Mouse (Mus musculus): ENCODE data around the gene Grm3. TPM values are rescaled to one million over a fixed set of nuclear protein-coding genes. Genes with fewer than 3 reads are reported as not detected.

Gene Grm3
- polyA plus RNA-seq (2011; ENCODE audit: insufficient read depth, insufficient read length, low read depth, missing spikeins), result not detected in 2 replicates

DNA sequence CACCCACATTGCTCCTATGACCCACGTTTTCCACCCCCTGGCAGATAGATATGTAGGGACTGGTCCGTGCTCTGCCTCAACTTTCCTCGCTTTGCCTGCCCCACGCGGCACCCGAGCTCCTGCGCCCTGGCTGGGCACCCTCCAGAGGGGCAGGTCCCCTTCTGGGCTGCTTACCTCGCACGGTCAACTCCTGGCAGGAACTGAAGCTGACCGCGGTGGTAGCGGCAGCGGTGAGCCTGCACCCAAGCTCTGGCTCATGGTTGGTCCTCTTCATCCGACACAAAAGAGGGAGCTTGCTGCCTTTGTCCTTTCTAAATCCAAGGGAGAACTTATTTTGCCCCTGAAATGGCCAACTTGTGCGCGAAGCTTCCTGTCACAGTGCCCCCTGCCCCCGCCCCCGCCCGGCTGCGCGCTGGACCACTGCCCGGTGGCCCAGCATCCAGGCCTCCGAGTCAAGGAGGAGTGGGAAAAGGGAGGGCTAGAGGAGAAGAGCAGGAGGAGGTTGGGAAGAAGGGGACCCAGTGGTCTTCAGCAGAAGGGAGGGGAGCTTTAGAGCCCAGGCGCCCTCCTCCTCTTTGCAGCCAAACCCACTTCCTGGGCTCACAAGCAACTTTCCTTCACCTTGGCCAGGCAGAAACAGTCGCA is at the start of gene Grm3:
Gene Grm3 (minus strand): TSS at position 215 of the 645 bp plus-strand sequence.
- Histone ChIP-seq H3K4me3 (ENCODE audit: low read depth, low read length) (peak within 1 kb of the TSS; percentile 48), H3K4me1 (ENCODE audit: control insufficient read depth, insufficient read depth, low read length) (no peaks in the 10 kb centered on the region), H3K9me3 (replicated peaks; ENCODE audit: control insufficient read depth, insufficient read depth, low read length, poor library complexity, severe bottlenecking) (no peaks in the 10 kb centered on the region), H3K36me3 (ENCODE audit: control insufficient read depth, insufficient read depth, low read length, poor library complexity, severe bottlenecking) (no peaks in the 10 kb centered on the region), H3K9ac (ENCODE audit: low read depth, poor library complexity, severe bottlenecking) (no peak within 1 kb of the TSS), H3K27me3 (ENCODE audit: control insufficient read depth, insufficient read depth, low read length, poor library complexity, severe bottlenecking) (peaks cover 5% of the 10 kb centered on the region; the same call in 1 of the 2 replicates), H3K27ac (ENCODE audit: insufficient read depth, low read length) (no peak within 1 kb of the TSS)
- no peak for TF ChIP-seq CTCF (IDR thresholded peaks at IDR 0.05; ENCODE audit: low read depth, low read length)
- TF ChIP-seq POLR2A (IDR thresholded peaks at IDR 0.05; ENCODE audit: insufficient read depth, low read length), result no peak
- TF ChIP-seq EP300 (IDR thresholded peaks at IDR 0.05; ENCODE audit: insufficient read depth, low read depth, low read length), result no peak

DNA sequence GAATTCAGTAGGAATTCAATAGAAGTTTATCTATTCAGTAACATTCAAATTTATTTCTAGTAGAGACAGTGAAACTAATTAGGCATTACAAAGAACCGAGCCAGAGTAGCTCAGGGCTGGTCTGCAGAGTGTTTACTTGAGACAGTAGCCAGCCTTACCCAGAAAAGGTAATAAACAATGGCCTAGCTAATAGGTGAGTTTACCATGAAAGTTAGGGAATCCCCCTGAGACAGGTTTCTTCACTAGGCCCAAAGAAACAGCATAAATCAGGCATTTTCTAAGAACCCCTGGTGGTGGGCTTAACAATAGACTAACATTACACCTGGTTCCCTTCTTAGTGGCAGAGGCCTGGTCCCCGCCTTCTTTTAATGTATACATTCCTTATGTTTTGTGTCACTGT is 30.8 kb upstream of the Grm3 start:
- H3K9ac ChIP-seq (ENCODE audit: low read depth, poor library complexity, severe bottlenecking), result no peak overlapping the region
- TF ChIP-seq CTCF (IDR thresholded peaks at IDR 0.05; ENCODE audit: low read depth, low read length), result no peak

DNA sequence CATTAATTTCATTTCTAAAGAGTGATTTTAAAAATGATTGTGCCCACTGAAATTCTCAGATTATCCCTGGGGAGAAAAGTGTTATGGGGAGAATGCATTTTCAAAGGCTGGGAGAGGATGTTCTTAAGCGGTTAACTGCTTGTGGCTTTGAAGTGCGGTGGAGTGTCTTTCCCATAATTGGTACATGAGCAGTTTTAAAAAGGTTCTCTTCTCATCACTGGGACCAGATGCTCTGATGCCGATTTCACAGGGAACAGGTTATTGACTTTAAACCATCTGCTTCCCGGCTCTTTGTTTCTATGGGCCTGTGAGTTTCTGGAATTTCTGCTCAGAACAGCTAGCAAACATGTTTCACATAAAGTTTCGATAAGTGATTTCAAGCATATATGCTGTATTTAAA is 23.2 kb upstream of the Grm3 start:
- Histone ChIP-seq H3K4me1 (ENCODE audit: control insufficient read depth, insufficient read depth, low read length) (no peaks in the 10 kb centered on the region), H3K27ac (ENCODE audit: insufficient read depth, low read length) (no peak overlapping the region), H3K9ac (ENCODE audit: low read depth, poor library complexity, severe bottlenecking) (no peak overlapping the region), H3K36me3 (ENCODE audit: control insufficient read depth, insufficient read depth, low read length, poor library complexity, severe bottlenecking) (no peaks in the 10 kb centered on the region), H3K4me3 (ENCODE audit: low read depth, low read length) (no peak overlapping the region), H3K9me3 (replicated peaks; ENCODE audit: control insufficient read depth, insufficient read depth, low read length, poor library complexity, severe bottlenecking) (no peaks in the 10 kb centered on the region), H3K27me3 (ENCODE audit: control insufficient read depth, insufficient read depth, low read length, poor library complexity, severe bottlenecking) (no peaks in the 10 kb centered on the region)
- TF ChIP-seq CTCF (IDR thresholded peaks at IDR 0.05; ENCODE audit: low read depth, low read length) (no peak), POLR2A (IDR thresholded peaks at IDR 0.05; ENCODE audit: insufficient read depth, low read length) (no peak), EP300 (IDR thresholded peaks at IDR 0.05; ENCODE audit: insufficient read depth, low read depth, low read length) (no peak)

More for the DNA sequence above, 30.8 kb upstream of the Grm3 start:
- Histone ChIP-seq H3K27me3 (ENCODE audit: control insufficient read depth, insufficient read depth, low read length, poor library complexity, severe bottlenecking) (no peaks in the 10 kb centered on the region), H3K36me3 (ENCODE audit: control insufficient read depth, insufficient read depth, low read length, poor library complexity, severe bottlenecking) (no peaks in the 10 kb centered on the region), H3K9me3 (replicated peaks; ENCODE audit: control insufficient read depth, insufficient read depth, low read length, poor library complexity, severe bottlenecking) (no peaks in the 10 kb centered on the region), H3K4me3 (ENCODE audit: low read depth, low read length) (no peak overlapping the region), H3K4me1 (ENCODE audit: control insufficient read depth, insufficient read depth, low read length) (no peaks in the 10 kb centered on the region), H3K27ac (ENCODE audit: insufficient read depth, low read length) (peak overlapping the region; percentile 15; the same call in 1 of the 2 replicates)

DNA sequence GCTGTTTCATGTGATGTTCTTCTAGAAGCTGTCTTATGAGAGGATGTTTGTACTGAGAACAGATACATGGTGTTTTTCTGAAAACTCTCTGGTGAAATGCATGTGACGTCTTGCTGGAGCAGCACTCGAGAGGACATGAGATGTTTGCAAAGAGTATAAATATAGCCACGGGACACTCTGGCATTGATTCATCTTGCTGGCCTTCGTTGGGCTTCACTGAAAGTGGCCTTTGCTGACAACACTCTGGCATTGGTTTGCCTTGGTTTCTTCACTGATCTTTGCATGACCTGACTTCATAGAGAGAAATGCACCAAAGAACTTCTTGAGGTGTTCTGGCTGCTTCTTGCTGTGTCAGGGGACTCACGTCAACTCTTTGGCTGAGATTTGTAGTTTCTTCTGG is 19.1 kb upstream of the Grm3 start:
- no peak overlapping the region for H3K27ac ChIP-seq (ENCODE audit: insufficient read depth, low read length)
- H3K36me3 ChIP-seq (ENCODE audit: control insufficient read depth, insufficient read depth, low read length, poor library complexity, severe bottlenecking), result no peaks in the 10 kb centered on the region
- no peaks in the 10 kb centered on the region for H3K9me3 ChIP-seq (replicated peaks; ENCODE audit: control insufficient read depth, insufficient read depth, low read length, poor library complexity, severe bottlenecking)
- H3K27me3 ChIP-seq (ENCODE audit: control insufficient read depth, insufficient read depth, low read length, poor library complexity, severe bottlenecking), result no peaks in the 10 kb centered on the region
- no peaks in the 10 kb centered on the region for H3K4me1 ChIP-seq (ENCODE audit: control insufficient read depth, insufficient read depth, low read length)
- H3K4me3 ChIP-seq (ENCODE audit: low read depth, low read length), result no peak overlapping the region
- no peak overlapping the region for H3K9ac ChIP-seq (ENCODE audit: low read depth, poor library complexity, severe bottlenecking)
- TF ChIP-seq POLR2A (IDR thresholded peaks at IDR 0.05; ENCODE audit: insufficient read depth, low read length) (no peak), EP300 (IDR thresholded peaks at IDR 0.05; ENCODE audit: insufficient read depth, low read depth, low read length) (no peak), CTCF (IDR thresholded peaks at IDR 0.05; ENCODE audit: low read depth, low read length) (no peak)

DNA sequence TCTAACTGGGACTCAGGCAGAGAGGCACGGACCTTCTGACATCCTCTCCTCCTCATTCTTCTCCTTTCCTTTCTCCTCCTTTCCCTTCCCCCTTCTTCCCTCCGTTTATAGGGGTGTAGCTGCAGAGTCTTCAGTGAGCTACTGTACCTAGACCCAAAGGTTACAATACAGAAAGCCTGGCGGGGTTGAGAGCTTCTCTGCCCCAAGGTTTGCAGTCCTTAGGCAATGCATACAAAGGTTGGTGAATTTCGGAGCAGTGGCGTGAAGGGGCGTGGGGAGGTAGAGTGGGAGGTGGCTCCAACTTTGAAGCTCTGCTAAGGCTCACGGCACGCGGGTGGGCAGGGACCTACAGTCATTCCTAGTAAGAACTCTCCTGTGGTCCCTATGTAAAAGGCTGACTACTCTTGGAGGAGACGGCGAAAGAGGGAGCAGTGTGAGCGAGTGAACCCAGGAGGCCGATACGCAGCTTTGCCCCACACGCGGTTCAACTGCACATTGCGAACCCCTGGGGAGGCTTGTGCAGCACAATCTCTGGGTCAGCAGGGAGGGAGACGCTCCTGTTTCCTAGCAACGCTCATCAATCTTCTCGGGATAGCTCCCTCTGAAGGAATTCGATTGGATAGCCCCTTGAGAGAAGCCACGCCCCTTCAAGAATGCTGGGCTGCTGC is 765 bp upstream of the Grm3 start:
- H3K9ac ChIP-seq (ENCODE audit: low read depth, poor library complexity, severe bottlenecking), result no peak overlapping the region
- no peaks in the 10 kb centered on the region for H3K36me3 ChIP-seq (ENCODE audit: control insufficient read depth, insufficient read depth, low read length, poor library complexity, severe bottlenecking)
- H3K27me3 ChIP-seq (ENCODE audit: control insufficient read depth, insufficient read depth, low read length, poor library complexity, severe bottlenecking), result peaks cover 5% of the 10 kb centered on the region; the same call in 1 of the 2 replicates
- no peak overlapping the region for H3K27ac ChIP-seq (ENCODE audit: insufficient read depth, low read length)
- TF ChIP-seq EP300 (IDR thresholded peaks at IDR 0.05; ENCODE audit: insufficient read depth, low read depth, low read length) (no peak), CTCF (IDR thresholded peaks at IDR 0.05; ENCODE audit: low read depth, low read length) (no peak), POLR2A (IDR thresholded peaks at IDR 0.05; ENCODE audit: insufficient read depth, low read length) (no peak)
- H3K4me1 ChIP-seq (ENCODE audit: control insufficient read depth, insufficient read depth, low read length), result no peaks in the 10 kb centered on the region
- H3K4me3 ChIP-seq (ENCODE audit: low read depth, low read length), result peak overlapping the region; percentile 48
- H3K9me3 ChIP-seq (replicated peaks; ENCODE audit: control insufficient read depth, insufficient read depth, low read length, poor library complexity, severe bottlenecking), result no peaks in the 10 kb centered on the region

DNA sequence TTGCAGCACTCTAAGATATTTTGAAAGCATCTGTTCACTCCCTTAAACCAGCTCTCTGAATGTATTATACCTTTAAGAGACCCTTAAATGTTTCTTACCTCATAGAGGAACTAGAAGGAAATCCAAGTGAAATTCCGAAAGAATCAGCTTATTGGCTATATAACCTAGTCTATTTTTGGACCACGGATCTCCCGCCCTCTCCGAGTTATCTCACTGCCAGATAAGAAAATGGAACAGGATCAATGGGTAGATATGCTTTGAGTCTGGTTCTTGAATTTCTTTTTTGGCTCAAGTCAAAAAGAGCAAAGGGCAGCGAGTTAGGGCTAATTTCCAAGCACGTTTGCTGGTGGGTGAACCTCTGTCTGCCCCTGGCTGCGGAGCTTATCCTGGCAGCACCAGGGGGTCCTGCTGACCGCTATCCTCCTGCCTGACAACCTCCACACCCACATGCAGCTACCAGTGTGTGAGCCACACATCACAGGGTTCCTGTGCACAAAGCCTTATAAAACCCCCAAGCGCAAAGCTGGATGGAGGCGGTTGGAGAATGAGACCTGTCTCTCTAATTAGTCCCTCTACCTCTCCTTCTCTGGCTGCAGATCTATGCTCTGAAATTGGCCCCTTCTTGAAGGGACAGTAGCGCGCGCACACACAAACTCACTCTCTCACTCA is 549 bp downstream of the Grm3 start:
- TF ChIP-seq EP300 (IDR thresholded peaks at IDR 0.05; ENCODE audit: insufficient read depth, low read depth, low read length) (no peak), POLR2A (IDR thresholded peaks at IDR 0.05; ENCODE audit: insufficient read depth, low read length) (no peak), CTCF (IDR thresholded peaks at IDR 0.05; ENCODE audit: low read depth, low read length) (no peak)
- Histone ChIP-seq H3K9ac (ENCODE audit: low read depth, poor library complexity, severe bottlenecking) (no peak overlapping the region), H3K27ac (ENCODE audit: insufficient read depth, low read length) (no peak overlapping the region)

More for the DNA sequence above, 549 bp downstream of the Grm3 start:
- Histone ChIP-seq H3K4me1 (ENCODE audit: control insufficient read depth, insufficient read depth, low read length) (no peaks in the 10 kb centered on the region), H3K36me3 (ENCODE audit: control insufficient read depth, insufficient read depth, low read length, poor library complexity, severe bottlenecking) (no peaks in the 10 kb centered on the region), H3K9me3 (replicated peaks; ENCODE audit: control insufficient read depth, insufficient read depth, low read length, poor library complexity, severe bottlenecking) (no peaks in the 10 kb centered on the region), H3K4me3 (ENCODE audit: low read depth, low read length) (peak overlapping the region; percentile 48), H3K27me3 (ENCODE audit: control insufficient read depth, insufficient read depth, low read length, poor library complexity, severe bottlenecking) (peaks cover 5% of the 10 kb centered on the region; the same call in 1 of the 2 replicates)
